Mouse (Mus musculus) right cerebral cortex, postnatal 36 days (tissue): ENCODE measurements around the gene Plcb1.

Source experiments
- DNase-seq, 2 experiments: peaks; one replicate each; pipeline ENCODE4 v3.0.0; 2022; ENCODE audit warnings: low spot score in 2 of 2, mixed read lengths in 1 of 2

Plcb1 gene

GRCm38 (mm10) chr2:135404095-135404494 lies 618.2 kb downstream of the Plcb1 start:
- DNase-seq = no peak

- no peak for DNase-seq
These were observed 623.7 kb downstream of the Plcb1 start for GRCm38 (mm10) chr2:135409418-135410097.

GRCm38 (mm10) chr2:135411675-135412074 lies 625.8 kb downstream of the Plcb1 start:
- DNase-seq = no peak

- DNase-seq = no peak
These were observed 629.3 kb downstream of the Plcb1 start for GRCm38 (mm10) chr2:135415137-135415536.

GRCm38 (mm10) chr2:135419301-135419700 lies 633.4 kb downstream of the Plcb1 start:
- DNase-seq = no peak

- no peak for DNase-seq
These were observed 649.2 kb downstream of the Plcb1 start for GRCm38 (mm10) chr2:135434947-135435515.

- DNase-seq = no peak
These were observed 653.2 kb downstream of the Plcb1 start for GRCm38 (mm10) chr2:135439034-135439433.

- no peak for DNase-seq
These were observed 654.0 kb downstream of the Plcb1 start for GRCm38 (mm10) chr2:135439546-135440517.

GRCm38 (mm10) chr2:135453581-135453980 lies 667.7 kb downstream of the Plcb1 start:
- DNase-seq = no peak

- no peak for DNase-seq
These were observed 668.1 kb downstream of the Plcb1 start for GRCm38 (mm10) chr2:135454015-135454414.

GRCm38 (mm10) chr2:135454455-135454854 lies 668.6 kb downstream of the Plcb1 start:
- DNase-seq = no peak

GRCm38 (mm10) chr2:135467895-135468294 lies 682.0 kb downstream of the Plcb1 start:
- no peak for DNase-seq

GRCm38 (mm10) chr2:135474107-135474506 lies 688.2 kb downstream of the Plcb1 start:
- no peak for DNase-seq

GRCm38 (mm10) chr2:135485248-135485647 lies 699.4 kb downstream of the Plcb1 start:
- DNase-seq = no peak

GRCm38 (mm10) chr2:135488277-135488676 lies 702.4 kb downstream of the Plcb1 start:
- no peak for DNase-seq

GRCm38 (mm10) chr2:135489127-135489526 lies 703.3 kb downstream of the Plcb1 start:
- no peak for DNase-seq

GRCm38 (mm10) chr2:135492777-135493176 lies 706.9 kb downstream of the Plcb1 start:
- no peak for DNase-seq

GRCm38 (mm10) chr2:135496553-135496952 lies 710.7 kb downstream of the Plcb1 start:
- no peak for DNase-seq

- no peak for DNase-seq
These were observed 711.4 kb downstream of the Plcb1 start for GRCm38 (mm10) chr2:135497251-135497650.

- no peak for DNase-seq
These were observed 715.0 kb downstream of the Plcb1 start for GRCm38 (mm10) chr2:135500872-135501271.

GRCm38 (mm10) chr2:135503328-135503997 lies 717.6 kb downstream of the Plcb1 start:
- no peak for DNase-seq

GRCm38 (mm10) chr2:135503998-135504354 lies 718.1 kb downstream of the Plcb1 start:
- DNase-seq = no peak
